Mouse (Mus musculus): ENCODE results near the gene Rpa2.
A peak's percentile ranks its signal among the peaks of the same experiment; 100 is the strongest.

Gene Rpa2

DNA sequence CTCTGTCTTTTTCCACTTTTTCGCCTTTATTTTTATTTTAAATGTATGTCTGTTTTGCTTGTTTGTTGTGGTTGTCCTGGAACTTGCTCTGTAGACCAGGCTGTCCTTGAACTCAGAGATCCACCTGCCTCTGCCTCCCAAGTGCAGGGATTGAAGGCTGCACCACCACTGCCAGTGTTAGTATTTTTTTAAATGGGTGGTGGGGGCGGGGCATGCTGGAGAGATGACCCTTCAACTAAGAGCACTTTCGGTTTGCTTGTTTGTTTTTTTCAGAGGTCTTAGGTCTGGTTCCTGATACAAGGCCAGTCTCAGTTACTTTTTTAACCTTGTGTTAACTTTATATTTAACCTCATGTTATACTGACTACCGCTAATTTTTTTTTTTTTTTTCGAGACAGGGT lies 37.0 kb downstream of the Rpa2 start:
- DNase-seq, result no peak

DNA sequence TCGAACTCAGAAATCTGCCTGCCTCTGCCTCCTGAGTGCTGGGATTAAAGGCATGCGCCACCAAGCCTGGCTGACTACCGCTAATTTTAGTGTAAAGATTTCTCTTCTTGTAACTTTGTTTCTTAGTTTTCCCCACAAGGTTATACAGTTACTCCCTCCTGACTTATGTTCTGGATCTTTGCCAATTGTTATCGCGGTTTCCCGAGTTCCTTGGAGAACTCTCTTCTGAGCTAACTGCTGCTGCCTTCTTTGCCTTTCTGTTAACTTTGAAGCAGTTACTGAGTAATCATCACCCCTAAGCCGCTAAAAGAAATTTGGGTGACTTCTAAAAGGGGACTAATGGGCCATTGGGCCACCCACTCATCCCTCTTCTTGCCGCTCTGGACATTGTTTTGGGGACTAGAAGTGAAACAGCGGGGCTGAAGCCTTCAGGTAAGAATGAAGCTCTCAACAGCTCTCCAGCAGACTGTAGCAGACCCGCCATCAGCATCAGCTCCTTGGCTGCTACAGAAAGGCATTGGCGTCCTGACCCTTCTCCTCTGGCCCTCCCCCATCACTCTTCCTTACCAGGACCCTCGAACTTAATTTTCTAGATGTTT lies 37.6 kb downstream of the Rpa2 start:
- DNase-seq, result no peak

DNA sequence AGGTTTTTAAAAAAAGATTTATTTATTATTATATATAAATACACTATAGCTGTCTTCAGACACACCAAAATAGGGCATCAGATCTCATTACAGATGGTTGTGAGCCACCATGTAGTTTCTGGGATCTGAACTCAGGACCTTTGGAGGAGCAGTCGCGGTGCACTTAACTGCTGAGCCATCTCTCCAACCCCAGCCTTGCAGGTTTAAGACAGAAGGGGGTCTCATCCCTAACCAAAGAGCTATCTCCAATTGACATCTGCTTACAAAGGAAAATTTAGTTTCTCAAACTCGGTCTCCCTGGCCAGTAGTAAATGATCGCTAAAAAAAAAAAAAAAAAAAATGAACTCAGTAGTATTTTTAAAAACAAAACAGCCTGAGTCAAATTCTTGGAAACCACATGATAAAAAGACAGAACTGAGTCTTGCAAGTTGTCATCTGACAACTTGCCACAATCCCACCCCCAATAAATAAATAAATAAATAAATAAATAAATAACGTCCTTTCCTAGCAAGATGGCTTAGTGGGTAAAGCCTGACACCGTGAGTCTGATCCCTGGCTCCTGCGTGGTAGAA lies 38.6 kb downstream of the Rpa2 start:
- DNase-seq, result no peak

DNA sequence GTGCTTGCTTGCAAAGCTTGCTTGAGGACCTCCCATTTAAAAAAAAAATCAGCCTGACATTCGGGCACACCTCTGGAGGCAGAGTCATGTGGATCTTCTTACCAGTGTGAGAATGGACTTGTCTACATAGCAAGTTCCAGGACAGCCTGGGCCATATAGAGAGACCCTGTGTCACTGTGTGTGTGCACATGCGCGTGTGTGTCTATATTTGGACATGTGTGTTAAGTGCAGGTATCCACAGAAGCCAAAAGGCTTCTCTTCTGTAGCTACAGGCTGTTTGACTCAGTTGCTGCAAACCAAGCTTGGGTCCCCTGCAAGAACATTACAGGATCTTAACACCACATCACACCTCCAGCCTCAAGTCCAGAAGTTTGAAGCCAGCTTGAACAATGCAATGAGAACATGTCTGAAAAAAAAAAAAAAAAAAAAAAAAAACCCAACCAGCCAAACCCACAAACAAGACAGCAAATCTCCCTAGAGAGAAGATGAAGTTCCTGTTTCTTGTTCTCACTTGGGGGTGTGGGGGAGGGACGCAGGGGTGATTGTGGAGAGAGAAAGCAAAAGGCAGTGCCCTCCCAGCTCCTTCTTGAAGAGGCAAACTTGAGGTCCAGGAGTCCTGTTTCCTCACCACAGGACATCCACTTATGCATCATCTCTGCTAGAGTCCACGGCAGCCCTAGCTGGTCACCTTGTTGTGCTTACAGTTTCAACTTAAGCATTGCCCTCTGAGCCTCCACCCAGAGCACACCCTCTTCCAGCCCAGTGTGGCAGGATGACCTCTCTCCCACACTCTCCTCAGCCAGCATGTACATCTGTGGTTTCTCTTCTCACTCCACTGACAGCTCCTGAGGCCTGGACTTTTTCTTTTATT lies 39.9 kb downstream of the Rpa2 start:
- DNase-seq, result peak in 1 of 2 experiments; percentile 49

DNA sequence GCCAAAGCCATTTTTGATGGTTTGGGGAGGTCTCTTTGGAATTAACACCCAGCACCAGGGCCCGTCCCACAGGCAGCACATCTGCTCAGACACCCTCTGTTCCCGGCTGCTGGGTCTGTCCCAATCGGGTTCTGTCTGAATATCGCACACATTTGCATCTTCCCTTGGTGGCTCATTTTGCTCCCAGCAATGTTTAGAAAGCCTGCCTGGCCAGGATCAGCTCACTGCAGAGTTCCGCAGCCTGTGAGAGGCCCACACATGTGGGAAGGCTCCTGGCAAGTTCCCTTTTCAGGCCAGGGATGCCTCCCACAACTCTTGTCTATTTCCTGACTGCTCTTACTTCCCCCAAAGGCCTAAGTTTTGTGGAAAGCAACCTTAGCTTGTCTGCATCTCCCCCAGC lies 41.5 kb downstream of the Rpa2 start:
- DNase-seq, result peak in 1 of 2 experiments; percentile 40

DNA sequence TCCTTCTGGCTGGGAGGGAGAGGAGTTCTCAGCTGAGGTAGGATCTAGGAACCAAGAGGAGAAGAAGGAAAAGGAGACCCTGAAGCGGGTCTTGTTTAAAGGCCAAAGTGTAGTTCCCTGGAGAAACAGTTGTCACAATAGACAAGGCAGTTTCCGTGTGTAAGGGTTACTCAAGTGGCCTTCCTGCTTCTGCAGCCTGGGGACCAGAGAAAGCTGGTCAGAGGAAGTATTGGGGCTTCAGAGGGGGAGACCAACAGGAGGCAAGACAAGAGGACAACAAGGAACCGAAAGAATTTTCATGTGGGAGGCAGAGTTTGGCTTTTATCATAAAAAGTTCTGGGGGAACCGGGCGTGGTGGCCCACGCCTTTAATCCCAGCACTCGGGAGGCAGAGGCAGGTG lies 48.3 kb downstream of the Rpa2 start:
- DNase-seq, result no peak

DNA sequence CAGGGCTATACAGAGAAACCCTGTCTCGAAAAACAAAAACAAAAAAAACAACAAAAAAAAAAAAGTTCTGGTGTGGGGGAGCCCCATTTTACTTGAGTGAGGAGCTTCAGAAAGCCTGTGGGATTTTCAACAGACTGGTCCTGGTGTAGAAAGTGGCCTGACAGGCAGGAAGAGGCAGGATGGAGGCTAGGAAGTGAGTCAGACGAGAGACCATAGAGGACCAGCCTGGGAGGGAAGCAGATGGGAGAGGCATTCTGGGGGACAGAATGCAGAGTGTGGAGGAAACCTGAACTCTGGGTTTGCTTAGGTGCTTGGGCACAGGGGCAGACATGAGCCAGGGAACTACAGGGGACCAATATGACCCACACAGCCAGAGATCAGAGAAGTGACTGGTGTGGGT lies 48.7 kb downstream of the Rpa2 start:
- DNase-seq, result no peak

DNA sequence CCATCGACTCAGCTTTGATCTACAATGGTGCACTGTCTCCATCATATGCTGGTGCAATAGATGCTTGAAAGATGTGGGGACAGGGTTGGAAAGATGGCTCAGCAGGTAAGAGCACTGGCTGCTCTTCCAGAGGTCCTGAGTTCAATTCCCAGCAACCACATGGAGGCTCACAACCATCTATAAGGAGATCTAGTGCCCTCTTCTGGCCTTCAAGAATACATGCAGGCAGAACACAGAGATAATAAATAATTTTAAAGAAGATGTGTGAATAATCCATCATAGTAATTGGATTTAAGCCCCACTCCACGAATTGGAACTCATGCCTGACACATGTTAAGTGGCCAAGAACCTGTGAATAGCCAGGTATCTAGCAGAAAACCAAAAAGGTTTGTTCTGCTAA lies 50.3 kb downstream of the Rpa2 start:
- DNase-seq, result no peak

DNA sequence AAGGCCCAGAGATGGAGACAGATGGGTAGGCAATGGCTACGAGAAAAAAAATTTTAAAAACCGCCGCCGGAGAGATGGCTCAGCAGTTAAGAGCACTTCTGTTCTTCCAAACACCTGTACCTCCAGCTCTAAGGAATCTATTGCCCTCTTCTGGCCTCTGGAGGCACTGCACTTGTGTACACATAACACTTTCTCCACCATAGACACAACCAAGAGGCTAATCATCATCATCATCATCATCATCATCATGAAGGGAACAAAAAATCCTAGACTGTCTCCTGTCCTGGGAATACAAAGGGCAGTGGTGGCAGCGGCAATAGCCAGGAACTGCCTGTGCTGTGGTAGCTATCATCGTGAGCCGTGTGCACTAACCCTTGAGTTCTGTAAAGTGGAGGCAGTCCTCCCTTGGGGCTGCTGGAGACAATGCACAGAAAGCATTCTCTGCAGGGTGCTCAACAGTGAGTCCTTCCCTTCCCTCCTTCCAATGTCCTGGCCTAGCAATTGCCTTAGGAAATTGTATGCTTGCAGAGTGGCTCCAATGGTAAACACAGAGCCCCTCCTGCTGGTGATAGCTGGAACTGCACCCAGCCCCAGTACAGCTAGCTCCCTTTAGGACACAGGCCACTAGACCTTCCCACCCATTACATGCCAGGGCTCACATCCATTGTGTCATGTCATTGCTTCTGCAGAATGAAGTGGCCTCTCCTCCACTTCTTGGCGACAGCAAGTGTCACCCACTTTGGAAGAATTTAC lies 55.7 kb downstream of the Rpa2 start:
- DNase-seq, result peak; percentile 71 to 85

Data from lung, postnatal 4 days (tissue).